Mouse (Mus musculus): ENCODE measurements around the gene Ppa2. TPM values are rescaled to one million over a fixed set of nuclear protein-coding genes. Genes with fewer than 3 reads are reported as not detected.

Gene Ppa2
- polyA plus RNA-seq, 1 experiment = 51.0 TPM

GRCm38 (mm10) chr3:133382147-133382546, 72.2 kb downstream of the Ppa2 start:
- H3K36me3 ChIP-seq (ENCODE audit: control insufficient read depth, insufficient read depth, low read length, poor library complexity, severe bottlenecking) = peaks cover 4% of the 10 kb centered on the region; the same call in 1 of the 2 replicates
- TF ChIP-seq CTCF (IDR thresholded peaks at IDR 0.05; ENCODE audit: low read depth, low read length) (no peak), EP300 (IDR thresholded peaks at IDR 0.05; ENCODE audit: insufficient read depth, low read depth, low read length) (no peak), POLR2A (IDR thresholded peaks at IDR 0.05; ENCODE audit: insufficient read depth, low read length) (no peak)
- H3K27me3 ChIP-seq (ENCODE audit: control insufficient read depth, insufficient read depth, low read length, poor library complexity, severe bottlenecking) = no peaks in the 10 kb centered on the region
- H3K9ac ChIP-seq (ENCODE audit: low read depth, poor library complexity, severe bottlenecking) = no peak overlapping the region
- H3K4me3 ChIP-seq (ENCODE audit: low read depth, low read length) = no peak overlapping the region
- no peak overlapping the region for H3K27ac ChIP-seq (ENCODE audit: insufficient read depth, low read length)
- H3K9me3 ChIP-seq (replicated peaks; ENCODE audit: control insufficient read depth, insufficient read depth, low read length, poor library complexity, severe bottlenecking) = peaks cover 16% of the 10 kb centered on the region
- H3K4me1 ChIP-seq (ENCODE audit: control insufficient read depth, insufficient read depth, low read length) = no peaks in the 10 kb centered on the region

DNA sequence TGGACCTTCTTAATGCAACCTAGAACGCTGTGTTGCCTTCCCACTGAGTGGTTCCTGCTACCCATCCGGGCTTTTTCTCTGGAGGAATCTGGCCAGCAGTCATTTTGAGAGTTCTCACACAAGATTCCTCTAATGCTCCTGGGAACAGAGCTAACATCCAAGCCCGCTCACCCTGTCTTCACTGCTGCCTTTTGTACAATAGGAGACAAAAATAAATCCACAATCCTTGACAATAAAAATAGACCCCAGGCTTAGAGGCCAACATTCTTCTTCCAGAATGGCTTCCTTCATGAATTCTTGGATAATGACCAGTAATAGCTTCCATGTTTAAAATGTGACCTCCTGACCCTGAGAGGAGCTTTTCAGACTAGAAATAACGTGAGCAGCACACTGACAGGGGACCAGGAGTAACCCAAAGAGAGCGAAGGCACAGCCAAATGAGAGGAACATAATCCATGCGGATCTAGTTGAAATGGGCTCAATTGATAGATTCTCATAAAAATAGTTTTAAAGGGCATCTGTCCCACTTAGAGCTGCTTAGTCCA, 74.3 kb downstream of the Ppa2 start:
- TF ChIP-seq POLR2A (IDR thresholded peaks at IDR 0.05; ENCODE audit: insufficient read depth, low read length) (no peak), EP300 (IDR thresholded peaks at IDR 0.05; ENCODE audit: insufficient read depth, low read depth, low read length) (no peak), CTCF (IDR thresholded peaks at IDR 0.05; ENCODE audit: low read depth, low read length) (no peak)
- H3K27ac ChIP-seq (ENCODE audit: insufficient read depth, low read length) = no peak overlapping the region
- H3K27me3 ChIP-seq (ENCODE audit: control insufficient read depth, insufficient read depth, low read length, poor library complexity, severe bottlenecking) = no peaks in the 10 kb centered on the region
- no peaks in the 10 kb centered on the region for H3K36me3 ChIP-seq (ENCODE audit: control insufficient read depth, insufficient read depth, low read length, poor library complexity, severe bottlenecking)
- H3K9me3 ChIP-seq (replicated peaks; ENCODE audit: control insufficient read depth, insufficient read depth, low read length, poor library complexity, severe bottlenecking) = no peaks in the 10 kb centered on the region
- no peak overlapping the region for H3K9ac ChIP-seq (ENCODE audit: low read depth, poor library complexity, severe bottlenecking)
- H3K4me3 ChIP-seq (ENCODE audit: low read depth, low read length) = no peak overlapping the region
- no peaks in the 10 kb centered on the region for H3K4me1 ChIP-seq (ENCODE audit: control insufficient read depth, insufficient read depth, low read length)

DNA sequence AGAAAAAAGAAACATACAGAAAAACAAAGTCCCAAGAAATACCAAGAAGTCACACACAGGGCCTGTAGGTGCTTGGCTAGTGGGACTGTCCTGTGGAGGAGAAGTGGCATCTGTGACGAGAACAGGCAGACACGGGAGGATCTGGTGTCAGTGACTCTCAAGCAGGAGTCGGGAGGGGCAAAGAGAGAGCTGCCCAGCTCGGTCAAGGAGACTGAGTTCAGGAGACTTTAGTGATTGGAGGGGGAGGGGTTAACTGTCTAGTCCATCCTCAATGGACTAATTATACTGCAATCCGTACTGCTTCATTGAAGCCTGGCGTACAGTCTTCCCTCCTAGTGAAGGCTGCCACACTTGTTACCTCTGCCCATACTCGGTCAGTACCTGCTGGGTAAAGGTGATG, 77.4 kb downstream of the Ppa2 start:
- TF ChIP-seq EP300 (IDR thresholded peaks at IDR 0.05; ENCODE audit: insufficient read depth, low read depth, low read length) (no peak), POLR2A (IDR thresholded peaks at IDR 0.05; ENCODE audit: insufficient read depth, low read length) (no peak), CTCF (IDR thresholded peaks at IDR 0.05; ENCODE audit: low read depth, low read length) (no peak)

DNA sequence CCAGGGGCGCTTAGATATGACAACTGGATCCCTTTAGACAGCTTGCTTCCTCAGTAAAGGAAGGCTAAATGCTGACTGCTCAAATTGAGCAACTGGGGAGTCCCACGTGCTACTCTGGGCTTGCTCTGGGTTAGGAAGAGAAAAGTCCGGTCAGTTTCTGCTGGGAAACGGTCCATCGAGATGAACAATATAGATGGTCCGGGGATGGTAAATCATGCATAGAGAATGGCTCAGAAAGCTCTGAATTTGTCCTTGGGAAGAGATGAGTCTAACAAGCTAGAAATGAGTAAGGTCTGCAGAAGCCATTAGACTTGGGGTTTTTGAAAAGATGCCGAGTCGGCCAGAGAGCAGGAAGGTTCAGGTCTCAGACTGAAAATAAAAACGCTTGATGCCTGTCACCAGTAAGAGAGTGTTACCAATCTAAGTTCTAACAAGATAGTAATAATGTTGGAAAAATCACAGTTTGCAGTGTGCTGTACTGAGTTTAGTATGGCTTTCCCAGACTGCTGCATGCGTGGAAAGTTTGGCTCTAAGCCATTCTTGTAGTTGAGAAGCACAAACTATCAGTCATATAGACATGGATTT, 80.0 kb downstream of the Ppa2 start:
- H3K4me3 ChIP-seq (ENCODE audit: low read depth, low read length) = no peak overlapping the region

More for the DNA sequence above, 77.4 kb downstream of the Ppa2 start:
- Histone ChIP-seq H3K27ac (ENCODE audit: insufficient read depth, low read length) (no peak overlapping the region), H3K9me3 (replicated peaks; ENCODE audit: control insufficient read depth, insufficient read depth, low read length, poor library complexity, severe bottlenecking) (no peaks in the 10 kb centered on the region), H3K4me3 (ENCODE audit: low read depth, low read length) (no peak overlapping the region), H3K36me3 (ENCODE audit: control insufficient read depth, insufficient read depth, low read length, poor library complexity, severe bottlenecking) (no peaks in the 10 kb centered on the region), H3K27me3 (ENCODE audit: control insufficient read depth, insufficient read depth, low read length, poor library complexity, severe bottlenecking) (no peaks in the 10 kb centered on the region), H3K9ac (ENCODE audit: low read depth, poor library complexity, severe bottlenecking) (no peak overlapping the region), H3K4me1 (ENCODE audit: control insufficient read depth, insufficient read depth, low read length) (no peaks in the 10 kb centered on the region)

GRCm38 (mm10) chr3:133394531-133394930, 84.6 kb downstream of the Ppa2 start:
- Histone ChIP-seq H3K9me3 (replicated peaks; ENCODE audit: control insufficient read depth, insufficient read depth, low read length, poor library complexity, severe bottlenecking) (no peaks in the 10 kb centered on the region), H3K4me3 (ENCODE audit: low read depth, low read length) (no peak overlapping the region), H3K27ac (ENCODE audit: insufficient read depth, low read length) (no peak overlapping the region), H3K9ac (ENCODE audit: low read depth, poor library complexity, severe bottlenecking) (no peak overlapping the region), H3K4me1 (ENCODE audit: control insufficient read depth, insufficient read depth, low read length) (no peaks in the 10 kb centered on the region), H3K36me3 (ENCODE audit: control insufficient read depth, insufficient read depth, low read length, poor library complexity, severe bottlenecking) (no peaks in the 10 kb centered on the region), H3K27me3 (ENCODE audit: control insufficient read depth, insufficient read depth, low read length, poor library complexity, severe bottlenecking) (no peaks in the 10 kb centered on the region)
- TF ChIP-seq CTCF (IDR thresholded peaks at IDR 0.05; ENCODE audit: low read depth, low read length) (no peak), EP300 (IDR thresholded peaks at IDR 0.05; ENCODE audit: insufficient read depth, low read depth, low read length) (no peak), POLR2A (IDR thresholded peaks at IDR 0.05; ENCODE audit: insufficient read depth, low read length) (no peak)

More for the DNA sequence above, 80.0 kb downstream of the Ppa2 start:
- TF ChIP-seq EP300 (IDR thresholded peaks at IDR 0.05; ENCODE audit: insufficient read depth, low read depth, low read length) (no peak), CTCF (IDR thresholded peaks at IDR 0.05; ENCODE audit: low read depth, low read length) (no peak), POLR2A (IDR thresholded peaks at IDR 0.05; ENCODE audit: insufficient read depth, low read length) (no peak)
- Histone ChIP-seq H3K27ac (ENCODE audit: insufficient read depth, low read length) (no peak overlapping the region), H3K4me1 (ENCODE audit: control insufficient read depth, insufficient read depth, low read length) (no peaks in the 10 kb centered on the region), H3K27me3 (ENCODE audit: control insufficient read depth, insufficient read depth, low read length, poor library complexity, severe bottlenecking) (no peaks in the 10 kb centered on the region), H3K9me3 (replicated peaks; ENCODE audit: control insufficient read depth, insufficient read depth, low read length, poor library complexity, severe bottlenecking) (no peaks in the 10 kb centered on the region), H3K36me3 (ENCODE audit: control insufficient read depth, insufficient read depth, low read length, poor library complexity, severe bottlenecking) (no peaks in the 10 kb centered on the region), H3K9ac (ENCODE audit: low read depth, poor library complexity, severe bottlenecking) (no peak overlapping the region)

GRCm38 (mm10) chr3:133403849-133404248, 93.9 kb downstream of the Ppa2 start:
- TF ChIP-seq CTCF (IDR thresholded peaks at IDR 0.05; ENCODE audit: low read depth, low read length) (no peak), POLR2A (IDR thresholded peaks at IDR 0.05; ENCODE audit: insufficient read depth, low read length) (no peak), EP300 (IDR thresholded peaks at IDR 0.05; ENCODE audit: insufficient read depth, low read depth, low read length) (no peak)
- Histone ChIP-seq H3K36me3 (ENCODE audit: control insufficient read depth, insufficient read depth, low read length, poor library complexity, severe bottlenecking) (no peaks in the 10 kb centered on the region), H3K27ac (ENCODE audit: insufficient read depth, low read length) (no peak overlapping the region), H3K4me1 (ENCODE audit: control insufficient read depth, insufficient read depth, low read length) (no peaks in the 10 kb centered on the region), H3K9ac (ENCODE audit: low read depth, poor library complexity, severe bottlenecking) (no peak overlapping the region), H3K4me3 (ENCODE audit: low read depth, low read length) (no peak overlapping the region), H3K27me3 (ENCODE audit: control insufficient read depth, insufficient read depth, low read length, poor library complexity, severe bottlenecking) (no peaks in the 10 kb centered on the region), H3K9me3 (replicated peaks; ENCODE audit: control insufficient read depth, insufficient read depth, low read length, poor library complexity, severe bottlenecking) (no peaks in the 10 kb centered on the region)

Data from ES-Bruce4 (cell line).